Mouse (Mus musculus) hindbrain, embryonic 15.5 days (tissue): ENCODE results near the gene Ptprt. TPM values are rescaled to one million over a fixed set of nuclear protein-coding genes. Genes with fewer than 3 reads are reported as not detected.

Source experiments
- ATAC-seq: fragments of 200-750 bp; cut with Nextera tagmentation; 2 replicates; pipeline ENCODE4 v1.8.0; 2017; ENCODE audit warnings: low read depth, moderate number of reproducible peaks, moderate TSS enrichment; ENCODE audit not compliant: low FRiP score
- H3K27ac ChIP-seq: fragments of 300-500 bp; sonication (generic); replicated peaks from 2 replicates; pipeline ENCODE4 v1.5.1; 2015; ENCODE audit warnings: mild to moderate bottlenecking, inconsistent platforms
- H3K27me3 ChIP-seq: fragments of 300-500 bp; sonication (generic); 2 replicates; pipeline ENCODE4 v1.6.1; 2015; ENCODE audit warnings: control low read depth, inconsistent platforms
- H3K36me3 ChIP-seq: fragments of 300-500 bp; sonication (generic); 2 replicates; pipeline ENCODE4 v1.6.1; 2015; ENCODE audit warnings: control low read depth, inconsistent platforms
- H3K4me1 ChIP-seq: fragments of 300-500 bp; sonication (generic); replicated peaks from 2 replicates; pipeline ENCODE4 v1.6.1; 2015; ENCODE audit warnings: control low read depth, inconsistent platforms
- H3K4me2 ChIP-seq: fragments of 300-500 bp; sonication (generic); 2 replicates; pipeline ENCODE4 v1.6.1; 2015; ENCODE audit warnings: moderate library complexity, mild to moderate bottlenecking, inconsistent platforms
- H3K4me3 ChIP-seq: fragments of 300-500 bp; sonication (generic); 2 replicates; pipeline ENCODE4 v1.5.1; 2015; ENCODE audit warnings: mild to moderate bottlenecking, inconsistent platforms
- H3K9ac ChIP-seq: fragments of 300-500 bp; sonication (generic); 2 replicates; pipeline ENCODE4 v1.6.1; 2015; ENCODE audit warnings: inconsistent platforms
- H3K9me3 ChIP-seq: fragments of 300-500 bp; sonication (generic); 2 replicates; pipeline ENCODE4 v1.6.1; 2016; ENCODE audit warnings: control low read depth, inconsistent platforms
- WGBS: fragments of 180-500 bp; shearing (Covaris S2); methylation state at CpG from one replicate; pipeline ENCODE4 v1.1.7; 2015; 5-methylcytosine and 5-hydroxymethylcytosine counted together
- polyA plus RNA-seq: library from polyadenylated mRNA; unstranded; fragments of >200 nt; fragmentation: Nextera tagmentation; extraction: Ambion mirVana; gene quantifications from 2 replicates; pipeline ENCODE4 v1.2.1, GENCODE M21; 2015

Ptprt gene
- polyA plus RNA-seq, 1 experiment from 2014 or later = 14.2 TPM

GRCm38 (mm10) chr2:162657541-162657940, 3.4 kb downstream of the Ptprt start:
- 26% methylated on average over 7 of the region's 7 CpGs for WGBS
- Histone ChIP-seq H3K27me3 (no peaks in the 10 kb centered on the region), H3K4me1 (peaks cover 43% of the 10 kb centered on the region), H3K4me2 (peak overlapping the region; percentile 87), H3K27ac (0 out of 2 replicates have a peak overlapping the region, but pooled peaks have one; percentile 2), H3K9me3 (no peaks in the 10 kb centered on the region), H3K36me3 (no peaks in the 10 kb centered on the region), H3K4me3 (peak overlapping the region; percentile 72; the same call in 1 of the 2 replicates), H3K9ac (no peak overlapping the region)
- ATAC-seq = no peak

GRCm38 (mm10) chr2:162654416-162654815, 6.5 kb downstream of the Ptprt start:
- ATAC-seq = no peak
- H3K27ac ChIP-seq = no peak overlapping the region
- WGBS = 83% methylated on average over 4 of the region's 4 CpGs

GRCm38 (mm10) chr2:162638676-162639075, 22.3 kb downstream of the Ptprt start:
- no peak for ATAC-seq
- Histone ChIP-seq H3K4me2 (no peak overlapping the region), H3K36me3 (no peaks in the 10 kb centered on the region), H3K4me3 (no peak overlapping the region), H3K9me3 (no peaks in the 10 kb centered on the region), H3K27me3 (no peaks in the 10 kb centered on the region), H3K4me1 (peaks cover 36% of the 10 kb centered on the region), H3K9ac (no peak overlapping the region), H3K27ac (no peak overlapping the region)
- WGBS = 42% methylated on average over 4 of the region's 4 CpGs

More at GRCm38 (mm10) chr2:162654416-162654815, 6.5 kb downstream of the Ptprt start:
- no peaks in the 10 kb centered on the region for H3K27me3 ChIP-seq
- H3K9me3 ChIP-seq = no peaks in the 10 kb centered on the region
- no peak overlapping the region for H3K4me3 ChIP-seq
- H3K4me2 ChIP-seq = no peak overlapping the region
- no peaks in the 10 kb centered on the region for H3K36me3 ChIP-seq
- peaks cover 25% of the 10 kb centered on the region for H3K4me1 ChIP-seq
- H3K9ac ChIP-seq = no peak overlapping the region

- no peak for ATAC-seq
- no peak overlapping the region for H3K9ac ChIP-seq
- peaks cover 36% of the 10 kb centered on the region for H3K4me1 ChIP-seq
- peak overlapping the region; percentile 65; the same call in 1 of the 2 replicates for H3K27ac ChIP-seq
- no peak overlapping the region for H3K4me2 ChIP-seq
- 43% methylated on average over 1 of the region's 1 CpGs for WGBS
- no peaks in the 10 kb centered on the region for H3K36me3 ChIP-seq
- H3K9me3 ChIP-seq = no peaks in the 10 kb centered on the region
- H3K27me3 ChIP-seq = no peaks in the 10 kb centered on the region
- no peak overlapping the region for H3K4me3 ChIP-seq
These were observed 23.4 kb downstream of the Ptprt start for GRCm38 (mm10) chr2:162637537-162637936.

DNA sequence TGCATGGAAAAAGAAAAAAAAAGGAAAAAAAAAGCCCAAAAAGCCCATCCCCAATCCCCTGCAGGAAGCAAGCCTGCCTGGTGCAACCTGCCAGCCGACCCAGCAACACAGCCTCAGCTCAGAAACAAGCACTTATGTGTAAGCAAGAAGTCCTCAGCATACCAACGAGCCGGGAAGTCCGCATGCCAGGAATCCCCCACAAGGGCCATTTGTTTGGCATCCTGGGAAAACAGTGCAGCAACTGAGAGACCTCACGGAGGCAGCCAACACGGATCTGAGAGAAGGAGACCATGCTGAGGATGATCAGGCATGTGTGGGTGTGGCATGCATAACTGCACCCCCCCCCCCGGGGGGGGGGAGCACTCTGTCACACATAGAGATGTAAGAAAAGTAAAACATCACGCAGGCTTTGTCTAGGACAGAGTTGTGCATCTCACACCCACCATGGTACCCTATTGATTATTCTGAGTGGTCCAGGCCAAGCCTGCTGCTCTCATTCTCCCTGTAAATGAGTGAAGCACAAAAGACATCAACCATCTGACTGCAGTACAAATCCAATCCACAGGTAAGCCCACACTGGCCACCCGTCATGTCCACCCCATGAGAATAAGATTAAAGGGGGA, 24.4 kb downstream of the Ptprt start:
- Histone ChIP-seq H3K9me3 (no peaks in the 10 kb centered on the region), H3K27ac (peak overlapping the region; percentile 65), H3K4me1 (peaks cover 43% of the 10 kb centered on the region), H3K27me3 (no peaks in the 10 kb centered on the region), H3K4me3 (no peak overlapping the region), H3K9ac (no peak overlapping the region), H3K36me3 (no peaks in the 10 kb centered on the region), H3K4me2 (no peak overlapping the region)
- WGBS = 22% methylated on average over 8 of the region's 9 CpGs
- ATAC-seq = peak; percentile 81; the same call in 1 of the 2 replicates

- WGBS = 38% methylated on average over 5 of the region's 5 CpGs
- H3K4me2 ChIP-seq = no peak overlapping the region
- H3K36me3 ChIP-seq = no peaks in the 10 kb centered on the region
- no peak overlapping the region for H3K4me3 ChIP-seq
- no peak overlapping the region for H3K9ac ChIP-seq
- no peak for ATAC-seq
- no peak overlapping the region for H3K27ac ChIP-seq
- peaks cover 43% of the 10 kb centered on the region for H3K4me1 ChIP-seq
- H3K9me3 ChIP-seq = no peaks in the 10 kb centered on the region
- H3K27me3 ChIP-seq = no peaks in the 10 kb centered on the region
These were observed 26.0 kb downstream of the Ptprt start for GRCm38 (mm10) chr2:162634901-162635300.

GRCm38 (mm10) chr2:162626076-162626475, 34.9 kb downstream of the Ptprt start:
- H3K9ac ChIP-seq = no peak overlapping the region
- no peaks in the 10 kb centered on the region for H3K36me3 ChIP-seq
- H3K4me3 ChIP-seq = no peak overlapping the region
- ATAC-seq = no peak
- 97% methylated on average over 3 of the region's 3 CpGs for WGBS
- no peak overlapping the region for H3K27ac ChIP-seq
- H3K9me3 ChIP-seq = no peaks in the 10 kb centered on the region
- H3K4me1 ChIP-seq = no peaks in the 10 kb centered on the region
- no peak overlapping the region for H3K4me2 ChIP-seq
- no peaks in the 10 kb centered on the region for H3K27me3 ChIP-seq

- no peak overlapping the region for H3K27ac ChIP-seq
- H3K36me3 ChIP-seq = no peaks in the 10 kb centered on the region
- WGBS = 93% methylated on average over 3 of the region's 3 CpGs
- H3K4me1 ChIP-seq = no peaks in the 10 kb centered on the region
- H3K4me2 ChIP-seq = no peak overlapping the region
- no peak overlapping the region for H3K9ac ChIP-seq
- no peaks in the 10 kb centered on the region for H3K9me3 ChIP-seq
- no peak overlapping the region for H3K4me3 ChIP-seq
- no peak for ATAC-seq
- H3K27me3 ChIP-seq = no peaks in the 10 kb centered on the region
These were observed 36.2 kb downstream of the Ptprt start for GRCm38 (mm10) chr2:162624707-162625106.

GRCm38 (mm10) chr2:162614256-162614655, 46.7 kb downstream of the Ptprt start:
- Histone ChIP-seq H3K9me3 (no peaks in the 10 kb centered on the region), H3K36me3 (no peaks in the 10 kb centered on the region), H3K4me1 (0 out of 2 replicates have a peak, but pooled peaks cover 5% of the 10 kb centered on the region), H3K9ac (no peak overlapping the region), H3K27me3 (no peaks in the 10 kb centered on the region), H3K4me2 (no peak overlapping the region), H3K4me3 (no peak overlapping the region), H3K27ac (no peak overlapping the region)
- 87% methylated on average over 2 of the region's 2 CpGs for WGBS
- no peak for ATAC-seq

DNA sequence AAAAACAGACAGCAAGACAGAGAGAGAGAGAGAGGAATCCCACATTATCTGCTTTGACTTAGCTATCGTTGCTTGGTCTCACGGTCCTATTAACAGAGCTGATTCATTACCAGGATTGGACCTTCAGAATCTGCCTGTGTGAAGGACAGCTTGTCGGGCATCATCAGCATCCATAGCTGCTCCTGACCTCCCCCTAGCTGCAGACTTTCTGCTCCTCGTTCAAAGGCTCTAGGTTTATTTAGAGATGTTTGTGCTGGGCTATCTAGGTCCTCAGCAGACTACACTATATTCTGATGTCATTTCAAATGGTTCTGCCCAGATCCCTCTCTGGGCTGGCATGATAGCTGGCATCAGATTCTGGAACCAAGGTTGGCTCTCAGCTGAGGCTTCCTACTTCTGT, 47.5 kb downstream of the Ptprt start:
- ATAC-seq = no peak
- no peaks in the 10 kb centered on the region for H3K27me3 ChIP-seq

DNA sequence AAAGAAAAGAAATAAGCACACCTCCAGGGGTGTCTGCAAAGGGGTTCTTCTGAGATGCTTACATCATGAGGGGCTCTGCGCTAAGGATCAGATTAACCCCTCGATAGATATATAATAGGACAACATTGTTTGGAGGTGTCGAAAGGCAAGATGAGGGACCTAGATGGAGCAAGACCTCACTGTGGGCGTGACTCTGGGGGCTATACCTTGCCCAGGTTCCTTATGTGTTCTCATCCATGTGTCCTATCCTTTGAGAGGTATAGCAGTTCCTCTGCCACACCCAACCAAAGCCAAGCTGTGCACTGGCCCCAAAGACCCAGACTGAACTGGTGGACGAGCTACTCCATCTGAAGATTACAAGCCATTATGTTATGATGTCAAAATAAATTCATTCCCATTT, 58.2 kb downstream of the Ptprt start:
- 94% methylated on average over 5 of the region's 5 CpGs for WGBS
- no peak overlapping the region for H3K9ac ChIP-seq
- H3K27me3 ChIP-seq = no peaks in the 10 kb centered on the region
- no peaks in the 10 kb centered on the region for H3K9me3 ChIP-seq
- no peak for ATAC-seq
- no peak overlapping the region for H3K4me2 ChIP-seq
- no peaks in the 10 kb centered on the region for H3K4me1 ChIP-seq
- H3K36me3 ChIP-seq = no peaks in the 10 kb centered on the region
- no peak overlapping the region for H3K4me3 ChIP-seq
- H3K27ac ChIP-seq = no peak overlapping the region

More for the DNA sequence above, 47.5 kb downstream of the Ptprt start:
- no peak overlapping the region for H3K9ac ChIP-seq
- no peak overlapping the region for H3K27ac ChIP-seq
- 85% methylated on average over 4 of the region's 4 CpGs for WGBS
- no peaks in the 10 kb centered on the region for H3K36me3 ChIP-seq
- H3K9me3 ChIP-seq = no peaks in the 10 kb centered on the region
- no peak overlapping the region for H3K4me3 ChIP-seq
- H3K4me2 ChIP-seq = no peak overlapping the region
- H3K4me1 ChIP-seq = 0 out of 2 replicates have a peak, but pooled peaks cover 5% of the 10 kb centered on the region

- H3K27ac ChIP-seq = no peak overlapping the region
- ATAC-seq = no peak
- H3K9ac ChIP-seq = no peak overlapping the region
- WGBS = 91% methylated on average over 3 of the region's 3 CpGs
- no peak overlapping the region for H3K4me3 ChIP-seq
- H3K4me1 ChIP-seq = no peaks in the 10 kb centered on the region; the same call in 1 of the 2 replicates
- H3K36me3 ChIP-seq = no peaks in the 10 kb centered on the region
- H3K4me2 ChIP-seq = no peak overlapping the region
- H3K9me3 ChIP-seq = no peaks in the 10 kb centered on the region
- no peaks in the 10 kb centered on the region for H3K27me3 ChIP-seq
These were observed 69.6 kb downstream of the Ptprt start for GRCm38 (mm10) chr2:162591388-162591787.

DNA sequence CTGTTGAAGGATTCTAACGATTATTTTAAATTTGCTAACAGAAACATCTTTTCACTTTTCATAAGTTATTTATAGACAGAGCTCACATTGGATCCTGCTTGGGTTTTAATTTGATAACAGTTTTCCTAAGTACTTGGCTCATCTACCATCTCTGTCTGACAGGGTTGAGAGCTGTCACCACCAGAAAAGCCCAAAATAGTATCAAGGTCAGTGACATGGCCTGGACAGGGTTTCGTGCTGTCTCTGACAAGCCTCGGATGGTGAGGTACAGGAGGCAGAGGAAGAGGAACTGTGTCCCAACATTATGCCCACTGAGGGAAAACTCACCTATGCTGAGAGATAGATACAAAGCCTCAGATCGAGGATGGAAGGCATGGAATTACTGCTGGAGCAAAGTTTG, 79.3 kb downstream of the Ptprt start:
- H3K27me3 ChIP-seq = no peaks in the 10 kb centered on the region
- H3K36me3 ChIP-seq = no peaks in the 10 kb centered on the region
- no peaks in the 10 kb centered on the region for H3K9me3 ChIP-seq
- no peak overlapping the region for H3K4me2 ChIP-seq
- H3K4me1 ChIP-seq = peaks cover 7% of the 10 kb centered on the region; the same call in 1 of the 2 replicates
- no peak overlapping the region for H3K9ac ChIP-seq
- WGBS = 72% methylated on average over 4 of the region's 4 CpGs
- H3K4me3 ChIP-seq = no peak overlapping the region
- ATAC-seq = no peak
- no peak overlapping the region for H3K27ac ChIP-seq
